Mouse (Mus musculus): Measurements from ENCODE around the gene Stk4. TPM values are rescaled to one million over a fixed set of nuclear protein-coding genes. Genes with fewer than 3 reads are reported as not detected.

Gene Stk4
- total RNA-seq, 4 experiments from 2014 or later, result 6.2 to 8.5 (median 7.2) TPM

GRCm38 (mm10) chr2:164173394-164173793 lies 103.3 kb downstream of the Stk4 start:
- peak; percentile 33 to 54 for DNase-seq (ENCODE audit: low spot score in 2 of 2)

- DNase-seq (ENCODE audit: low spot score in 2 of 2), result no peak
Observed at GRCm38 (mm10) chr2:164174649-164175395, 104.7 kb downstream of the Stk4 start.

- no peak for DNase-seq (ENCODE audit: low spot score in 2 of 2)
Observed at GRCm38 (mm10) chr2:164175850-164176249, 105.7 kb downstream of the Stk4 start.

GRCm38 (mm10) chr2:164177831-164178230 lies 107.7 kb downstream of the Stk4 start:
- DNase-seq (ENCODE audit: low spot score in 2 of 2), result no peak

GRCm38 (mm10) chr2:164180124-164180523 lies 110.0 kb downstream of the Stk4 start:
- no peak for DNase-seq (ENCODE audit: low spot score in 2 of 2)

- no peak for DNase-seq (ENCODE audit: low spot score in 2 of 2)
Observed at GRCm38 (mm10) chr2:164180770-164181169, 110.6 kb downstream of the Stk4 start.

- DNase-seq (ENCODE audit: low spot score in 2 of 2), result no peak
Observed at GRCm38 (mm10) chr2:164182692-164183255, 112.7 kb downstream of the Stk4 start, which contains the start of gene Wfdc5. TSS of gene Wfdc5 (minus strand) at chr2:164182742.

- no peak for DNase-seq (ENCODE audit: low spot score in 2 of 2)
Observed at GRCm38 (mm10) chr2:164183340-164183739, 113.2 kb downstream of the Stk4 start.

GRCm38 (mm10) chr2:164184145-164184719 lies 114.1 kb downstream of the Stk4 start:
- DNase-seq (ENCODE audit: low spot score in 2 of 2), result no peak

- DNase-seq (ENCODE audit: low spot score in 2 of 2), result no peak
Observed at GRCm38 (mm10) chr2:164188722-164189121, 118.6 kb downstream of the Stk4 start.

GRCm38 (mm10) chr2:164190576-164190975 lies 120.5 kb downstream of the Stk4 start, which contains the start of gene Wfdc12:
TSS of gene Wfdc12 (minus strand) at chr2:164190608.
- DNase-seq (ENCODE audit: low spot score in 2 of 2), result no peak

GRCm38 (mm10) chr2:164192279-164192678 lies 122.2 kb downstream of the Stk4 start:
- DNase-seq (ENCODE audit: low spot score in 2 of 2), result no peak

- DNase-seq (ENCODE audit: low spot score in 2 of 2), result no peak
Observed at GRCm38 (mm10) chr2:164194959-164195630, 125.0 kb downstream of the Stk4 start.

GRCm38 (mm10) chr2:164195971-164196699 lies 126.0 kb downstream of the Stk4 start:
- no peak for DNase-seq (ENCODE audit: low spot score in 2 of 2)

- no peak for DNase-seq (ENCODE audit: low spot score in 2 of 2)
Observed at GRCm38 (mm10) chr2:164196700-164196990, 126.5 kb downstream of the Stk4 start.

GRCm38 (mm10) chr2:164199626-164200327 lies 129.7 kb downstream of the Stk4 start, which contains the start of gene Wfdc15a:
TSS of gene Wfdc15a (minus strand) at chr2:164200130.
- no peak for DNase-seq (ENCODE audit: low spot score in 2 of 2)

Other genes starting within 250 kb of the Stk4 start
- gene Ccn5, start 249.5 kb upstream of the Stk4 start, total RNA-seq (2022), result 1 to 10 TPM in 2 of 4 experiments, under 1 TPM in 1, not detected in 1; 0.75 to 1.4 (median 1.3) TPM
- gene Kcnk15, start 216.7 kb upstream of the Stk4 start, total RNA-seq (2022), result not detected
- gene Rims4, start 151.6 kb upstream of the Stk4 start, total RNA-seq (2022), result 1 to 10 TPM; 1.5 to 2.5 (median 1.6) TPM
- 10 to 100 TPM; 39.0 to 41.5 (median 39.9) TPM for gene Ywhab, start 75.4 kb upstream of the Stk4 start, total RNA-seq (2022)
- gene Pabpc1l, start 44.9 kb upstream of the Stk4 start, total RNA-seq (2022), result under 1 TPM in 1 of 4 experiments, not detected in 3; 0.31 TPM
- gene Tomm34, start 847 bp downstream of the Stk4 start, total RNA-seq (2022), result 10 to 100 TPM; 12.7 to 15.9 (median 13.6) TPM
- 1 to 10 TPM in 3 of 4 experiments, under 1 TPM in 1; 0.54 to 1.8 (median 1.4) TPM for gene Kcns1, start 100.8 kb downstream of the Stk4 start, total RNA-seq (2022)
- under 1 TPM in 1 of 4 experiments, not detected in 3; 0.19 TPM for gene Wfdc5, start 112.4 kb downstream of the Stk4 start, total RNA-seq (2022)
- gene Wfdc12, start 120.3 kb downstream of the Stk4 start, total RNA-seq (2022), result not detected
- not detected for gene Wfdc15a, start 129.8 kb downstream of the Stk4 start, total RNA-seq (2022)
- gene Wfdc15b, start 151.3 kb downstream of the Stk4 start, total RNA-seq (2022), result not detected
- gene Svs2, start 168.1 kb downstream of the Stk4 start, total RNA-seq (2022), result not detected
- gene Svs3b, start 186.3 kb downstream of the Stk4 start, total RNA-seq (2022), result not detected
- gene Svs4, start 208.1 kb downstream of the Stk4 start, total RNA-seq (2022), result not detected
- gene Svs3a, start 218.9 kb downstream of the Stk4 start, total RNA-seq (2022), result not detected
- gene Svs6, start 246.4 kb downstream of the Stk4 start, total RNA-seq (2022), result not detected